Mouse (Mus musculus): ENCODE results near the gene Msrb3. TPM values are rescaled to one million over a fixed set of nuclear protein-coding genes. Genes with fewer than 3 reads are reported as not detected.

Msrb3 gene
- polyA plus RNA-seq, 1 experiment = 9.4 TPM

- Histone ChIP-seq H3K4me1 (ENCODE audit: control insufficient read depth, insufficient read depth, low read length) (no peaks in the 10 kb centered on the region), H3K36me3 (ENCODE audit: control insufficient read depth, insufficient read depth, low read length) (no peaks in the 10 kb centered on the region), H3K4me3 (ENCODE audit: insufficient read depth, low read depth, low read length) (no peak overlapping the region), H3K27me3 (replicated peaks; ENCODE audit: control insufficient read depth, insufficient read depth, low read length) (no peaks in the 10 kb centered on the region), H3K27ac (ENCODE audit: insufficient read depth, low read depth, low read length) (no peak overlapping the region)
- no peak for TF ChIP-seq POLR2A (IDR thresholded peaks at IDR 0.05; ENCODE audit: low read depth, low read length)
- no peak for TF ChIP-seq CTCF (conservative IDR thresholded peaks at IDR 0.05; ENCODE audit: insufficient read depth, insufficient read length, low read depth, low read length)
- peak; percentile 19 for DNase-seq
- WGBS = 20% methylated on average over 25 of the region's 25 CpGs
Measured at GRCm38 (mm10) chr10:120735722-120736507, 163.0 kb downstream of the Msrb3 start.

DNA sequence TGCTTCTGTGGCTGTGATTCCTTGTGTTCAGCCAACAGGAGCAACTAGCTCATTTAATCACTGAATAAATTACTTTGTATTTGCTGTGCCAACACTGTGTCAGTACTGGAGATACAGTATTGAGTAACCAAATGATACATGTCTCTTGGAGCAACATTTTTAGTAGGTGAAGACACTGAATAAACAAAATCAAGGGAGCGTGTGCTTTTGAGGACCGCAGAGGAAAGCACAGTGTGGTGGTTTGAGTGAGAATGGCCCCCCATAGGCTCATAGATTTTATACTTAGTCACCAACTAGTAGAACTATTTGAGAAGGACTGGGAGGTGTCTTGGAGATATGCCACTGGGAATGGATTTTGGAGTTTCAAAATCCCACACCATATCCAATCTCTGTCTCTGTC, 164.5 kb downstream of the Msrb3 start:
- TF ChIP-seq CTCF (conservative IDR thresholded peaks at IDR 0.05; ENCODE audit: insufficient read depth, insufficient read length, low read depth, low read length) (no peak), POLR2A (IDR thresholded peaks at IDR 0.05; ENCODE audit: low read depth, low read length) (no peak)
- H3K36me3 ChIP-seq (ENCODE audit: control insufficient read depth, insufficient read depth, low read length) = no peaks in the 10 kb centered on the region
- peak; percentile 11 for DNase-seq
- WGBS = 89% methylated on average over 2 of the region's 2 CpGs
- H3K4me1 ChIP-seq (ENCODE audit: control insufficient read depth, insufficient read depth, low read length) = no peaks in the 10 kb centered on the region
- no peak overlapping the region for H3K4me3 ChIP-seq (ENCODE audit: insufficient read depth, low read depth, low read length)
- no peak overlapping the region for H3K27ac ChIP-seq (ENCODE audit: insufficient read depth, low read depth, low read length)
- no peaks in the 10 kb centered on the region for H3K27me3 ChIP-seq (replicated peaks; ENCODE audit: control insufficient read depth, insufficient read depth, low read length)

Other genes starting within 250 kb of the Msrb3 start
- 3.6 and 4.1 TPM in 2 replicates for gene Lemd3, start 80.2 kb upstream of the Msrb3 start, polyA plus RNA-seq (2012; rRNA removed)
- gene Wif1, start 134.9 kb upstream of the Msrb3 start, polyA plus RNA-seq (2012; rRNA removed) = 1.8 and 2.3 TPM in 2 replicates

Measured in kidney, adult 2 months (tissue).